Mouse (Mus musculus): ENCODE results near the gene Per1. TPM values are rescaled to one million over a fixed set of nuclear protein-coding genes. Genes with fewer than 3 reads are reported as not detected.

The Per1 gene
- polyA plus RNA-seq, 1 experiment, result 25.0 TPM

GRCm38 (mm10) chr11:69098039-69098761 lies 3.2 kb downstream of the Per1 start:
- H3K9me3 ChIP-seq (replicated peaks; ENCODE audit: control insufficient read depth, insufficient read depth, low read length, poor library complexity, severe bottlenecking), result no peaks in the 10 kb centered on the region
- no peak overlapping the region for H3K27ac ChIP-seq (ENCODE audit: insufficient read depth, low read length)
- TF ChIP-seq EP300 (IDR thresholded peaks at IDR 0.05; ENCODE audit: insufficient read depth, low read depth, low read length), result no peak
- TF ChIP-seq POLR2A (IDR thresholded peaks at IDR 0.05; ENCODE audit: insufficient read depth, low read length), result no peak
- no peak for TF ChIP-seq CTCF (IDR thresholded peaks at IDR 0.05; ENCODE audit: low read depth, low read length)
- H3K36me3 ChIP-seq (ENCODE audit: control insufficient read depth, insufficient read depth, low read length, poor library complexity, severe bottlenecking), result peaks cover 14% of the 10 kb centered on the region
- H3K4me3 ChIP-seq (ENCODE audit: low read depth, low read length), result peak overlapping the region; percentile 25; the same call in 1 of the 2 replicates
- no peaks in the 10 kb centered on the region for H3K4me1 ChIP-seq (ENCODE audit: control insufficient read depth, insufficient read depth, low read length)
- H3K9ac ChIP-seq (ENCODE audit: low read depth, poor library complexity, severe bottlenecking), result no peak overlapping the region
- H3K27me3 ChIP-seq (ENCODE audit: control insufficient read depth, insufficient read depth, low read length, poor library complexity, severe bottlenecking), result no peaks in the 10 kb centered on the region

GRCm38 (mm10) chr11:69098762-69099091 lies 3.7 kb downstream of the Per1 start:
- TF ChIP-seq POLR2A (IDR thresholded peaks at IDR 0.05; ENCODE audit: insufficient read depth, low read length) (no peak), EP300 (IDR thresholded peaks at IDR 0.05; ENCODE audit: insufficient read depth, low read depth, low read length) (no peak), CTCF (IDR thresholded peaks at IDR 0.05; ENCODE audit: low read depth, low read length) (no peak)
- Histone ChIP-seq H3K9me3 (replicated peaks; ENCODE audit: control insufficient read depth, insufficient read depth, low read length, poor library complexity, severe bottlenecking) (no peaks in the 10 kb centered on the region), H3K36me3 (ENCODE audit: control insufficient read depth, insufficient read depth, low read length, poor library complexity, severe bottlenecking) (peaks cover 16% of the 10 kb centered on the region), H3K4me3 (ENCODE audit: low read depth, low read length) (peak overlapping the region; percentile 79), H3K4me1 (ENCODE audit: control insufficient read depth, insufficient read depth, low read length) (no peaks in the 10 kb centered on the region), H3K9ac (ENCODE audit: low read depth, poor library complexity, severe bottlenecking) (peak overlapping the region; percentile 65), H3K27me3 (ENCODE audit: control insufficient read depth, insufficient read depth, low read length, poor library complexity, severe bottlenecking) (no peaks in the 10 kb centered on the region), H3K27ac (ENCODE audit: insufficient read depth, low read length) (no peak overlapping the region)

- Histone ChIP-seq H3K27me3 (ENCODE audit: control insufficient read depth, insufficient read depth, low read length, poor library complexity, severe bottlenecking) (no peaks in the 10 kb centered on the region), H3K36me3 (ENCODE audit: control insufficient read depth, insufficient read depth, low read length, poor library complexity, severe bottlenecking) (peaks cover 22% of the 10 kb centered on the region), H3K4me3 (ENCODE audit: low read depth, low read length) (peak overlapping the region; percentile 79), H3K9ac (ENCODE audit: low read depth, poor library complexity, severe bottlenecking) (peak overlapping the region; percentile 65), H3K9me3 (replicated peaks; ENCODE audit: control insufficient read depth, insufficient read depth, low read length, poor library complexity, severe bottlenecking) (no peaks in the 10 kb centered on the region), H3K27ac (ENCODE audit: insufficient read depth, low read length) (no peak overlapping the region), H3K4me1 (ENCODE audit: control insufficient read depth, insufficient read depth, low read length) (no peaks in the 10 kb centered on the region)
- TF ChIP-seq POLR2A (IDR thresholded peaks at IDR 0.05; ENCODE audit: insufficient read depth, low read length) (no peak), EP300 (IDR thresholded peaks at IDR 0.05; ENCODE audit: insufficient read depth, low read depth, low read length) (no peak), CTCF (IDR thresholded peaks at IDR 0.05; ENCODE audit: low read depth, low read length) (no peak)
Observed at GRCm38 (mm10) chr11:69099177-69099914, 4.3 kb downstream of the Per1 start.

GRCm38 (mm10) chr11:69099915-69100345 lies 4.9 kb downstream of the Per1 start:
- no peaks in the 10 kb centered on the region for H3K4me1 ChIP-seq (ENCODE audit: control insufficient read depth, insufficient read depth, low read length)

GRCm38 (mm10) chr11:69100639-69101360 lies 5.8 kb downstream of the Per1 start:
- Histone ChIP-seq H3K9ac (ENCODE audit: low read depth, poor library complexity, severe bottlenecking) (peak overlapping the region; percentile 57; the same call in 1 of the 2 replicates), H3K27me3 (ENCODE audit: control insufficient read depth, insufficient read depth, low read length, poor library complexity, severe bottlenecking) (no peaks in the 10 kb centered on the region), H3K36me3 (ENCODE audit: control insufficient read depth, insufficient read depth, low read length, poor library complexity, severe bottlenecking) (peaks cover 22% of the 10 kb centered on the region), H3K4me3 (ENCODE audit: low read depth, low read length) (no peak overlapping the region), H3K4me1 (ENCODE audit: control insufficient read depth, insufficient read depth, low read length) (no peaks in the 10 kb centered on the region), H3K9me3 (replicated peaks; ENCODE audit: control insufficient read depth, insufficient read depth, low read length, poor library complexity, severe bottlenecking) (no peaks in the 10 kb centered on the region), H3K27ac (ENCODE audit: insufficient read depth, low read length) (no peak overlapping the region)
- no peak for TF ChIP-seq EP300 (IDR thresholded peaks at IDR 0.05; ENCODE audit: insufficient read depth, low read depth, low read length)

More at GRCm38 (mm10) chr11:69099915-69100345, 4.9 kb downstream of the Per1 start:
- TF ChIP-seq EP300 (IDR thresholded peaks at IDR 0.05; ENCODE audit: insufficient read depth, low read depth, low read length), result no peak
- TF ChIP-seq CTCF (IDR thresholded peaks at IDR 0.05; ENCODE audit: low read depth, low read length), result no peak
- no peak for TF ChIP-seq POLR2A (IDR thresholded peaks at IDR 0.05; ENCODE audit: insufficient read depth, low read length)
- Histone ChIP-seq H3K9ac (ENCODE audit: low read depth, poor library complexity, severe bottlenecking) (peak overlapping the region; percentile 65), H3K27ac (ENCODE audit: insufficient read depth, low read length) (no peak overlapping the region), H3K36me3 (ENCODE audit: control insufficient read depth, insufficient read depth, low read length, poor library complexity, severe bottlenecking) (peaks cover 22% of the 10 kb centered on the region), H3K4me3 (ENCODE audit: low read depth, low read length) (peak overlapping the region; percentile 79), H3K27me3 (ENCODE audit: control insufficient read depth, insufficient read depth, low read length, poor library complexity, severe bottlenecking) (no peaks in the 10 kb centered on the region), H3K9me3 (replicated peaks; ENCODE audit: control insufficient read depth, insufficient read depth, low read length, poor library complexity, severe bottlenecking) (no peaks in the 10 kb centered on the region)

All from ES-Bruce4 (cell line).